Mouse (Mus musculus): ENCODE measurements around the gene Tead2.
"Not testable (repeated sequence)": the region's sequence is repeated elsewhere in the genome, so short reads cannot be mapped to it uniquely, and the experiment has no call there.

The Tead2 gene

DNA sequence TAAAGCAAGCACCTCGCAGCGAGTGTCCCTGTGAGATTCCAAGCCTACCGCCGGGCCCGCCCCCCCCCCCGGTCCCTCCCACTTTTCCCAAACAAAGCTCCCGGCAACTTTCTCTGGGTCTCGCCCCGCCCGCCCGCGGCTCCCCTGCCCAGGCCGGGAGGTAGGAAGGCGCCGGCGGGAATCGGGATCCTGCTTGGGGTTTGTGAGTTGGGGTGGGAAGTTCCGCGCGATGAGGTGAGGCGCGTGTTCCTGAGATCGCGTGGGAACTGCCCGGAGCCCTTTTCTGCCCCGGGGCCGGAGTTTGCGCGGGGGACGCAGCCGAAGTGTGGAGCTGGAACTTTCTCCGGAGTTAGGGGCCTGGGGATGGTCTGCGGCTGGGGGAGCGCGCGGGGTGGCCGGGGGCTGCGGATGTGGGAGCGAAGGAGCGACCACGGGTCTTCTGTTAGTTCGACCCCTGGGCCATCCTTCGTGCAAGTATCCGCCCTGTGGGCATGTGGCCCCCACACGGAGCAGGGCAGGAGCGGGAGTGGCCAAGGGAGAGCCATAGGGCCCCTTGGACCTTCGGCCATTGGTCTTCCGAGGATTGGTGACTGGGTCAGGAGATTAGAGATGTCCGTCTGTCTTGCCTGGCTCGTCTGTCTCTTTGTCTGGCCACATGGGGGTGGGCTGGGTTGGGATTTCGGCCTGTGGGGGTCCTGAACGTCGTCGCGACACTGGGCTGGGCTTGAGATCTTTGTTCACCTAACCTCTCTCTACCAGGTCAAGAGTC lies at the start of gene Tead2:
Tead2 (plus strand) TSS at position 81 of the 769 bp plus-strand sequence.
- peak within 1 kb of the TSS; percentile 89 for H3K4me3 ChIP-seq (replicated peaks; ENCODE audit: low read length)
- peaks cover 78% of the 10 kb centered on the region for H3K4me1 ChIP-seq (replicated peaks; ENCODE audit: low read depth, low read length)
- H3K27me3 ChIP-seq (ENCODE audit: insufficient read depth, low read length) = peaks cover 14% of the 10 kb centered on the region
- no peaks in the 10 kb centered on the region for H3K9me3 ChIP-seq (ENCODE audit: low read length)
- TF ChIP-seq NANOG (IDR thresholded peaks at IDR 0.05; ENCODE audit: borderline replicate concordance, low read length) (no peak), POU5F1 (IDR thresholded peaks at IDR 0.05; ENCODE audit: borderline replicate concordance, low read length) (no peak), CTCF (conservative IDR thresholded peaks at IDR 0.05; ENCODE audit: low read length) (no peak)
- H3K36me3 ChIP-seq (ENCODE audit: insufficient read depth, low read length) = peaks cover 37% of the 10 kb centered on the region

DNA sequence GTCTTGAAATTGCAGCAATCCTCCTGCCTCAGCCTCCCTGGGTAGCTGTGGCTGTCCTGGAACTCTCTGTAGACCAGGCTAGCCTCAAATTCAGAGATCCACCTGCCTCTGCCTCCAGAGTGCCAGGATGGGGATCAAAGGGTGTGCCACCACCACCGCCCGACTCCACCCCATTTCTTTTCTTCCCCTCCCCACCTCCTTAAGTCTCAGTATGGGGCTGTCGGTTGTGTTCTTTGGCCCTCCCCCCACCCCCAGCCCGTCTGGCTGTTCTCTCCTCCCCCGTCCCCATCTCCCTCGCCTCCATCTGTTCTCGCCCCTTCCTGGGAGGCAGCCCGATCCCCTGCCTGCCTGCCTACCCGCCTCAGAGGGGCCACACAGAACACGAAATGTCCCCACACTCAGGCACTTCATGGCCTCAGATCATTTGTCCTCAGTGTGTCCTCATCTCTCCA lies 48.6 kb upstream of the Tead2 start:
- Histone ChIP-seq H3K4me1 (replicated peaks; ENCODE audit: low read depth, low read length) (peaks cover 83% of the 10 kb centered on the region), H3K27me3 (ENCODE audit: insufficient read depth, low read length) (peaks cover 87% of the 10 kb centered on the region), H3K36me3 (ENCODE audit: insufficient read depth, low read length) (peaks cover 5% of the 10 kb centered on the region; the same call in 1 of the 2 replicates), H3K4me3 (replicated peaks; ENCODE audit: low read length) (no peak overlapping the region; the same call in 1 of the 2 replicates), H3K9me3 (ENCODE audit: low read length) (peaks cover 13% of the 10 kb centered on the region)
- TF ChIP-seq NANOG (IDR thresholded peaks at IDR 0.05; ENCODE audit: borderline replicate concordance, low read length) (no peak), POU5F1 (IDR thresholded peaks at IDR 0.05; ENCODE audit: borderline replicate concordance, low read length) (no peak), CTCF (conservative IDR thresholded peaks at IDR 0.05; ENCODE audit: low read length) (no peak)

GRCm38 (mm10) chr7:45167761-45168445 lies 47.6 kb upstream of the Tead2 start:
- H3K36me3 ChIP-seq (ENCODE audit: insufficient read depth, low read length) = peaks cover 5% of the 10 kb centered on the region; the same call in 1 of the 2 replicates
- TF ChIP-seq NANOG (IDR thresholded peaks at IDR 0.05; ENCODE audit: borderline replicate concordance, low read length) (no peak), POU5F1 (IDR thresholded peaks at IDR 0.05; ENCODE audit: borderline replicate concordance, low read length) (no peak), CTCF (conservative IDR thresholded peaks at IDR 0.05; ENCODE audit: low read length) (no peak)
- H3K4me3 ChIP-seq (replicated peaks; ENCODE audit: low read length) = peak overlapping the region; percentile 66
- H3K9me3 ChIP-seq (ENCODE audit: low read length) = peaks cover 13% of the 10 kb centered on the region
- peaks cover 82% of the 10 kb centered on the region for H3K27me3 ChIP-seq (ENCODE audit: insufficient read depth, low read length)
- H3K4me1 ChIP-seq (replicated peaks; ENCODE audit: low read depth, low read length) = peaks cover 86% of the 10 kb centered on the region

GRCm38 (mm10) chr7:45168656-45169055 lies 46.9 kb upstream of the Tead2 start:
- Histone ChIP-seq H3K4me1 (replicated peaks; ENCODE audit: low read depth, low read length) (peaks cover 84% of the 10 kb centered on the region), H3K27me3 (ENCODE audit: insufficient read depth, low read length) (peaks cover 80% of the 10 kb centered on the region), H3K4me3 (replicated peaks; ENCODE audit: low read length) (peak overlapping the region; percentile 66), H3K9me3 (ENCODE audit: low read length) (peaks cover 13% of the 10 kb centered on the region), H3K36me3 (ENCODE audit: insufficient read depth, low read length) (peaks cover 5% of the 10 kb centered on the region; the same call in 1 of the 2 replicates)
- TF ChIP-seq CTCF (conservative IDR thresholded peaks at IDR 0.05; ENCODE audit: low read length) = no peak
- no peak for TF ChIP-seq POU5F1 (IDR thresholded peaks at IDR 0.05; ENCODE audit: borderline replicate concordance, low read length)
- no peak for TF ChIP-seq NANOG (IDR thresholded peaks at IDR 0.05; ENCODE audit: borderline replicate concordance, low read length)

DNA sequence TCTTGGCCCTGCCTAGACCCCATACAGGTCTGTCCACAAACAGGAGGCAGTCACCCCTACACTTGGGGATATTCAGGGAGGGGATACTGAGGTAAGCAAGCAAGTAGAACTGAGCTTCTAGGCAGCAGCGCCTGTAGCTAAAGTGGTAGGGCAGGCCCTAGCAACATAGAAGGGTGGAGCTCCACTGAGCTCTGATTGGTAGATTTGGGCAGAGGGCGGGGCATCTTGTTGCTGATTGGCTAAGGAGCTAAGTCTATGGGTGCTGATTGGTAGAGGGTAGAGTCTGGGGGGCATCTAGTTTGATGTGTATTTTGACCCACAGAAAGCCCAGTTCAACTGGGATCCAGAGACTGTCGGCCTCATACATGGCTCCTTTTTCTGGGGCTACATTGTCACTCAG lies 46.1 kb upstream of the Tead2 start:
- H3K27me3 ChIP-seq (ENCODE audit: insufficient read depth, low read length) = peaks cover 75% of the 10 kb centered on the region
- peaks cover 13% of the 10 kb centered on the region for H3K9me3 ChIP-seq (ENCODE audit: low read length)
- H3K4me3 ChIP-seq (replicated peaks; ENCODE audit: low read length) = no peak overlapping the region
- peaks cover 81% of the 10 kb centered on the region for H3K4me1 ChIP-seq (replicated peaks; ENCODE audit: low read depth, low read length)
- H3K36me3 ChIP-seq (ENCODE audit: insufficient read depth, low read length) = peaks cover 5% of the 10 kb centered on the region; the same call in 1 of the 2 replicates
- TF ChIP-seq CTCF (conservative IDR thresholded peaks at IDR 0.05; ENCODE audit: low read length) (no peak), POU5F1 (IDR thresholded peaks at IDR 0.05; ENCODE audit: borderline replicate concordance, low read length) (no peak), NANOG (IDR thresholded peaks at IDR 0.05; ENCODE audit: borderline replicate concordance, low read length) (no peak)

- H3K4me1 ChIP-seq (replicated peaks; ENCODE audit: low read depth, low read length) = peaks cover 75% of the 10 kb centered on the region
- peaks cover 13% of the 10 kb centered on the region for H3K9me3 ChIP-seq (ENCODE audit: low read length)
- TF ChIP-seq CTCF (conservative IDR thresholded peaks at IDR 0.05; ENCODE audit: low read length) (peak; percentile 95), NANOG (IDR thresholded peaks at IDR 0.05; ENCODE audit: borderline replicate concordance, low read length) (no peak)
- 0 out of 2 replicates have a peak overlapping the region, but pooled peaks have one; percentile 59 for H3K4me3 ChIP-seq (replicated peaks; ENCODE audit: low read length)
- H3K36me3 ChIP-seq (ENCODE audit: insufficient read depth, low read length) = peaks cover 5% of the 10 kb centered on the region; the same call in 1 of the 2 replicates
- peaks cover 75% of the 10 kb centered on the region for H3K27me3 ChIP-seq (ENCODE audit: insufficient read depth, low read length)
These were observed 42.6 kb upstream of the Tead2 start for GRCm38 (mm10) chr7:45172974-45173373.

DNA sequence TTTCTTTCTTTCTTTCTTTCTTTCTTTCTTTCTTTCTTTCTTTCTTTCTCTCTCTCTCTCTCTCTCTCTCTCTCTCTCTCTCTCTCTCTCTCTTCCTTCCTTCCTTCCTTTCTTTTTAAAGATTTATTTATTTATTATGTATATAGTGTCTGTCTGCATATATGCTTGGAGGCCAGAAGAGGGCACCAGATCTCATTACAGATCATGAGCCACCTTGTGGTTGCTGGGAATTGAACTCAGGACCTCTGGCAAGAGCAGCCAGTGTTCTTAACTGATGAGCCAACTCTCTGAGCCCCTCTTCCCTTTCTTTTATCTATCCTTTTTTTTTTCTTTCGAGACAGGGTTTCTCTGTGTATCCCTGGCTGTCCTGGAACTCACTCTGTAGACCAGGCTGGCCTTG lies 41.8 kb upstream of the Tead2 start:
- H3K36me3 ChIP-seq (ENCODE audit: insufficient read depth, low read length); H3K4me3 ChIP-seq (replicated peaks; ENCODE audit: low read length): not testable (repeated sequence)
- peak; percentile 13; the same call in 1 of the 2 replicates for TF ChIP-seq CTCF (conservative IDR thresholded peaks at IDR 0.05; ENCODE audit: low read length)
- peaks cover 75% of the 10 kb centered on the region for H3K27me3 ChIP-seq (ENCODE audit: insufficient read depth, low read length)
- H3K9me3 ChIP-seq (ENCODE audit: low read length) = peaks cover 13% of the 10 kb centered on the region
- peaks cover 74% of the 10 kb centered on the region for H3K4me1 ChIP-seq (replicated peaks; ENCODE audit: low read depth, low read length)

GRCm38 (mm10) chr7:45174567-45175280 lies 40.8 kb upstream of the Tead2 start:
- Histone ChIP-seq H3K4me1 (replicated peaks; ENCODE audit: low read depth, low read length) (peaks cover 68% of the 10 kb centered on the region), H3K36me3 (ENCODE audit: insufficient read depth, low read length) (peaks cover under 1% of the 10 kb centered on the region; the same call in 1 of the 2 replicates), H3K4me3 (replicated peaks; ENCODE audit: low read length) (peak overlapping the region; percentile 81), H3K27me3 (ENCODE audit: insufficient read depth, low read length) (peaks cover 75% of the 10 kb centered on the region), H3K9me3 (ENCODE audit: low read length) (peaks cover 7% of the 10 kb centered on the region)
- TF ChIP-seq CTCF (conservative IDR thresholded peaks at IDR 0.05; ENCODE audit: low read length) = no peak
- no peak for TF ChIP-seq POU5F1 (IDR thresholded peaks at IDR 0.05; ENCODE audit: borderline replicate concordance, low read length)

Measured in E14TG2a.4 (cell line).